14 mouse cellular contexts compared by ENCODE assay signal in genomic region chr10:70442623-70443022, GRCm38 (mm10). TPM values are rescaled to one million over a fixed set of nuclear protein-coding genes. Genes with fewer than 3 reads are reported as not detected.
DNase-seq lines count a peak whose midpoint lies in the region; ATAC-seq and TF ChIP-seq lines count a peak whose summit lies in the region.
"Had no signal": no experiment of that assay in that cellular context is flagged by ENCODE, and none has a peak within 500 bp of the region (broad histone marks: within the 10 kb centered on the region; RNA-seq: fewer than 3 reads in every experiment).

No protein-coding gene starts in this region.

- 0 out of 2 replicates have a peak overlapping the region, but pooled peaks have one; percentile 98 for H3K4me2 ChIP-seq in stomach, embryonic 14.5 days (replicated peaks; ENCODE audit: low read depth, low read length)
- no peak overlapping the region for H3K4me2 ChIP-seq in stomach, postnatal 0 days (replicated peaks; ENCODE audit: low read depth)

- TF ChIP-seq EP300 in stomach, postnatal 0 days (optimal IDR thresholded peaks at IDR 0.05): no peak

- no peak for DNase-seq in gastrocnemius, adult 2 months
- no peak for DNase-seq in gastrocnemius, postnatal 36 days
- DNase-seq in stomach, postnatal 0 days (ENCODE audit: low spot score): no peak
- DNase-seq in midbrain, embryonic 10.5 days (ENCODE audit: low spot score): no peak
- DNase-seq in skeletal muscle tissue, adult 2 months (ENCODE audit: low read depth, low spot score): peak; percentile 18
- DNase-seq in kidney, adult 2 months: no peak
- DNase-seq in left cerebral cortex, adult 18-20 months (ENCODE audit: low spot score in 2 of 2): no peak
- DNase-seq: cerebellum, adult 9-11 months; gastrocnemius, postnatal 10 days; kidney, postnatal 4 days; liver, postnatal 0 days; thymus, postnatal 14 days had no signal

- no peak overlapping the region for H3K4me3 ChIP-seq in gastrocnemius, adult 2 months
- H3K4me3 ChIP-seq in stomach, embryonic 14.5 days (ENCODE audit: low read depth, low read length): no peak overlapping the region
- H3K4me3 ChIP-seq in stomach, postnatal 0 days (ENCODE audit: low read depth, low read length): no peak overlapping the region
- peak overlapping the region; percentile 74; the same call in 1 of the 2 replicates for H3K4me3 ChIP-seq in midbrain, embryonic 10.5 days
- H3K4me3 ChIP-seq in kidney, adult 2 months (ENCODE audit: insufficient read depth, low read depth, low read length): no peak overlapping the region

- no peaks in the 10 kb centered on the region for H3K4me1 ChIP-seq in stomach, embryonic 14.5 days (ENCODE audit: control insufficient read depth, insufficient read depth, low read length)
- H3K4me1 ChIP-seq in stomach, postnatal 0 days (replicated peaks; ENCODE audit: control insufficient read depth, insufficient read depth): no peaks in the 10 kb centered on the region
- peaks cover 54% of the 10 kb centered on the region for H3K4me1 ChIP-seq in midbrain, embryonic 10.5 days
- no peaks in the 10 kb centered on the region for H3K4me1 ChIP-seq in kidney, adult 2 months (ENCODE audit: control insufficient read depth, insufficient read depth, low read length)

- no peak for TF ChIP-seq CTCF in gastrocnemius, adult 2 months (IDR thresholded peaks at IDR 0.05)
- TF ChIP-seq CTCF in stomach, postnatal 0 days (IDR thresholded peaks at IDR 0.05; ENCODE audit: low read depth): no peak
- TF ChIP-seq CTCF in kidney, adult 2 months (conservative IDR thresholded peaks at IDR 0.05; ENCODE audit: insufficient read depth, insufficient read length, low read depth, low read length): no peak

- H3K9me3 ChIP-seq in stomach, embryonic 14.5 days (ENCODE audit: control insufficient read depth, low read depth, low read length): no peaks in the 10 kb centered on the region
- H3K9me3 ChIP-seq in stomach, postnatal 0 days (ENCODE audit: control insufficient read depth, low read length): no peaks in the 10 kb centered on the region
- H3K9me3 ChIP-seq in midbrain, embryonic 10.5 days (replicated peaks): no peaks in the 10 kb centered on the region

- intact Hi-C loops in gastrocnemius, adult 2 months (cut with DNase I): loop anchor here (5.0 kb wide), 2 partner anchors 70 to 100 kb away; no protein-coding TSS in a partner anchor
- intact Hi-C loops in gastrocnemius, postnatal 36 days (cut with DNase I): loop anchor here (5.0 kb wide), 1 partner anchor 40 kb away; no protein-coding TSS in a partner anchor

- H3K27me3 ChIP-seq in stomach, embryonic 14.5 days (ENCODE audit: control insufficient read depth, insufficient read depth, low read length): no peaks in the 10 kb centered on the region
- no peaks in the 10 kb centered on the region for H3K27me3 ChIP-seq in stomach, postnatal 0 days (ENCODE audit: control insufficient read depth, insufficient read depth, low read length)
- 0 out of 2 replicates have a peak, but pooled peaks cover 3% of the 10 kb centered on the region for H3K27me3 ChIP-seq in midbrain, embryonic 10.5 days (ENCODE audit: low read depth, poor library complexity, severe bottlenecking)
- no peaks in the 10 kb centered on the region for H3K27me3 ChIP-seq in kidney, adult 2 months (replicated peaks; ENCODE audit: control insufficient read depth, insufficient read depth, low read length)
- H3K27me3 ChIP-seq: Patski had no signal

- no peak for ATAC-seq in stomach, embryonic 14.5 days (ENCODE audit: insufficient number of reproducible peaks, insufficient read depth, low FRiP score, low read depth)
- no peak for ATAC-seq in stomach, postnatal 0 days (ENCODE audit: low FRiP score, low TSS enrichment)
- ATAC-seq: liver, postnatal 0 days; Patski had no signal

- H3K36me3 ChIP-seq in stomach, embryonic 14.5 days (ENCODE audit: control insufficient read depth, insufficient read depth, low read length): no peaks in the 10 kb centered on the region
- no peaks in the 10 kb centered on the region for H3K36me3 ChIP-seq in stomach, postnatal 0 days (ENCODE audit: control insufficient read depth, insufficient read depth, low read length)
- no peaks in the 10 kb centered on the region for H3K36me3 ChIP-seq in midbrain, embryonic 10.5 days
- H3K36me3 ChIP-seq in kidney, adult 2 months (ENCODE audit: control insufficient read depth, insufficient read depth, low read length): no peaks in the 10 kb centered on the region

- no peak for TF ChIP-seq POLR2A in kidney, adult 2 months (IDR thresholded peaks at IDR 0.05; ENCODE audit: low read depth, low read length)

- WGBS in stomach, embryonic 14.5 days: 77% methylated on average over 5 of the region's 5 CpGs
- WGBS in stomach, postnatal 0 days: 76% methylated on average over 5 of the region's 5 CpGs
- 79% methylated on average over 5 of the region's 5 CpGs for WGBS in midbrain, embryonic 10.5 days
- 84% methylated on average over 5 of the region's 5 CpGs for WGBS in kidney, adult 2 months

- peak overlapping the region; percentile 32 for H3K27ac ChIP-seq in gastrocnemius, adult 2 months
- no peak overlapping the region for H3K27ac ChIP-seq in stomach, embryonic 14.5 days (ENCODE audit: low read length)
- no peak overlapping the region for H3K27ac ChIP-seq in stomach, postnatal 0 days (replicated peaks)
- peak overlapping the region; percentile 6; the same call in 1 of the 2 replicates for H3K27ac ChIP-seq in midbrain, embryonic 10.5 days (replicated peaks)
- H3K27ac ChIP-seq in kidney, adult 2 months (ENCODE audit: insufficient read depth, low read depth, low read length): no peak overlapping the region

- no peak overlapping the region for H3K9ac ChIP-seq in stomach, embryonic 14.5 days (replicated peaks; ENCODE audit: low read depth, low read length)
- no peak overlapping the region for H3K9ac ChIP-seq in stomach, postnatal 0 days (ENCODE audit: low read length)
- H3K9ac ChIP-seq: liver, postnatal 0 days had no signal

RNA-seq across cellular contexts. Expression of gene Fam13c, which starts 2.3 kb away (rescaled TPM):
- 1 to 10 TPM; 5.2 to 7.0 TPM for total RNA-seq in gastrocnemius, adult 2 months (2021)
- total RNA-seq in gastrocnemius, postnatal 36 days (2021): 1 to 10 TPM; 4.7 to 5.8 TPM
- 10.1 and 11.2 TPM in 2 replicates for polyA plus RNA-seq in stomach, embryonic 14.5 days (2014; fragmentation: Nextera tagmentation; extraction: Ambion mirVana)
- 4.9 and 5.4 TPM in 2 replicates for polyA plus RNA-seq in stomach, postnatal 0 days (2015; fragmentation: Nextera tagmentation; extraction: Ambion mirVana)
- polyA plus RNA-seq in midbrain, embryonic 10.5 days (2016; fragmentation: Nextera tagmentation; extraction: Ambion mirVana): 13.3 and 16.5 TPM in 2 replicates
- 1.1 and 1.5 TPM in 2 replicates for polyA plus RNA-seq in kidney, adult 2 months (2012; rRNA removed)
- 10 to 100 TPM; 68.1 to 71.9 TPM for total RNA-seq in left cerebral cortex, adult 18-20 months (2021)

Comparison
In these comparisons a context has a peak if more than half of its experiments do, and no peak if none do; other contexts are left out.
1. H3K27ac ChIP-seq: peak in gastrocnemius, adult 2 months (single experiment) and midbrain, embryonic 10.5 days (single experiment); none in stomach, embryonic 14.5 days (single experiment), stomach, postnatal 0 days (single experiment) and kidney, adult 2 months (single experiment).